Mouse (Mus musculus) ES-CJ7 (cell line): ENCODE measurements around the gene Rpusd2.
A peak's percentile ranks its signal among the peaks of the same experiment; 100 is the strongest.
"Not testable (repeated sequence)": the region's sequence is repeated elsewhere in the genome, so short reads cannot be mapped to it uniquely, and the experiment has no call there.

ENCODE experiments used
- DNase-seq: peaks from one replicate; pipeline ENCODE4 v3.0.0; 2011; ENCODE audit warnings: low read depth, low spot score

The Rpusd2 gene

GRCm38 (mm10) chr2:119034656-119035396, at the start of gene Rpusd2:
TSS of gene Rpusd2 (plus strand) at chr2:119034790.
- peak; percentile 98 for DNase-seq

- DNase-seq: no peak
Measured at GRCm38 (mm10) chr2:118995490-118995889, 39.1 kb upstream of the Rpusd2 start.

- no peak for DNase-seq
Measured at GRCm38 (mm10) chr2:118995919-118996797, 38.4 kb upstream of the Rpusd2 start.

- no peak for DNase-seq
Measured at GRCm38 (mm10) chr2:118996798-118997105, 37.8 kb upstream of the Rpusd2 start.

- DNase-seq: no peak
Measured at GRCm38 (mm10) chr2:118998115-118998866, 36.3 kb upstream of the Rpusd2 start.

GRCm38 (mm10) chr2:118999025-118999639, 35.5 kb upstream of the Rpusd2 start:
- DNase-seq: peak; percentile 23

- DNase-seq: no peak
Measured at GRCm38 (mm10) chr2:119006886-119007285, 27.7 kb upstream of the Rpusd2 start.

- DNase-seq: no peak
Measured at GRCm38 (mm10) chr2:119009376-119009775, 25.2 kb upstream of the Rpusd2 start.

GRCm38 (mm10) chr2:119014989-119015388, 19.6 kb upstream of the Rpusd2 start:
- DNase-seq: no peak

- DNase-seq: no peak
Measured at GRCm38 (mm10) chr2:119015604-119016180, 18.9 kb upstream of the Rpusd2 start.

GRCm38 (mm10) chr2:119016312-119016711, 18.3 kb upstream of the Rpusd2 start:
- DNase-seq: not testable (repeated sequence)

GRCm38 (mm10) chr2:119017647-119018046, 16.9 kb upstream of the Rpusd2 start:
- DNase-seq: no peak

GRCm38 (mm10) chr2:119018391-119019122, 16.0 kb upstream of the Rpusd2 start:
- DNase-seq: no peak

GRCm38 (mm10) chr2:119019131-119019530, 15.5 kb upstream of the Rpusd2 start:
- DNase-seq: peak; percentile 58

GRCm38 (mm10) chr2:119019538-119019937, 15.1 kb upstream of the Rpusd2 start:
- DNase-seq: no peak

GRCm38 (mm10) chr2:119023154-119023660, 11.4 kb upstream of the Rpusd2 start:
- DNase-seq: no peak

- no peak for DNase-seq
Measured at GRCm38 (mm10) chr2:119024536-119025238, 9.9 kb upstream of the Rpusd2 start.

- DNase-seq: no peak
Measured at GRCm38 (mm10) chr2:119025239-119025616, 9.4 kb upstream of the Rpusd2 start.

- no peak for DNase-seq
Measured at GRCm38 (mm10) chr2:119026951-119027350, 7.6 kb upstream of the Rpusd2 start.
